Mouse (Mus musculus): Measurements from ENCODE around the gene Preb. TPM values are rescaled to one million over a fixed set of nuclear protein-coding genes. Genes with fewer than 3 reads are reported as not detected.

Gene Preb
- polyA plus RNA-seq, 2 experiments: 53.8 to 95.2 TPM

- peak within 1 kb of the TSS; percentile 40 to 65 for H3K4me3 ChIP-seq (ENCODE audit: insufficient read depth in 1 of 2, low read depth in 2 of 2, low read length in 2 of 2)
- peak; percentile 25 for ATAC-seq (ENCODE audit: insufficient read depth)
- peak within 1 kb of the TSS; percentile 44 for H3K27ac ChIP-seq
- DNase-seq (ENCODE audit: low read depth in 3 of 3, low spot score in 3 of 3): no peak
- no peaks in the 10 kb centered on the region for H3K9me3 ChIP-seq (ENCODE audit: control insufficient read depth, low read length)
- H3K4me1 ChIP-seq (replicated peaks; ENCODE audit: control insufficient read depth in 2 of 2, insufficient read depth in 2 of 2, low read length in 1 of 2): peaks cover 8 to 62% of the 10 kb centered on the region in 2 experiments
- 33% methylated on average over 12 of the region's 13 CpGs for whole genome bisulfite sequencing (ENCODE audit: insufficient replicate concordance)
- no peaks in the 10 kb centered on the region for H3K27me3 ChIP-seq (ENCODE audit: control insufficient read depth, insufficient read depth, low read length)
- H3K4me2 ChIP-seq (ENCODE audit: low read depth): peak within 1 kb of the TSS; percentile 65
- no peaks in the 10 kb centered on the region for H3K36me3 ChIP-seq (replicated peaks; ENCODE audit: control insufficient read depth, insufficient read depth, low read depth)
- H3K9ac ChIP-seq (replicated peaks): peak within 1 kb of the TSS; percentile 6
- no peak for TF ChIP-seq CTCF (IDR thresholded peaks at IDR 0.05; ENCODE audit: low read depth)
- no peak for TF ChIP-seq EP300 (IDR thresholded peaks at IDR 0.05; ENCODE audit: low read depth)
Measured at GRCm38 (mm10) chr5:30913060-30913841, 46.9 kb downstream of the Preb start, which contains the start of gene Emilin1. Gene Emilin1, plus strand, starts transcription at chr5:30913402.

GRCm38 (mm10) chr5:30912156-30912555 lies 48.0 kb downstream of the Preb start:
- DNase-seq (ENCODE audit: low read depth in 3 of 3, low spot score in 3 of 3): no peak
- no peak overlapping the region for H3K27ac ChIP-seq
- H3K4me3 ChIP-seq (ENCODE audit: insufficient read depth in 1 of 2, low read depth in 2 of 2, low read length in 2 of 2): no peak overlapping the region
- H3K9ac ChIP-seq (replicated peaks): no peak overlapping the region
- peaks cover 10 to 65% of the 10 kb centered on the region in 2 experiments for H3K4me1 ChIP-seq (replicated peaks; ENCODE audit: control insufficient read depth in 2 of 2, insufficient read depth in 2 of 2, low read length in 1 of 2)
- H3K27me3 ChIP-seq (ENCODE audit: control insufficient read depth, insufficient read depth, low read length): no peaks in the 10 kb centered on the region
- TF ChIP-seq CTCF (IDR thresholded peaks at IDR 0.05; ENCODE audit: low read depth) (no peak), EP300 (IDR thresholded peaks at IDR 0.05; ENCODE audit: low read depth) (no peak)
- H3K9me3 ChIP-seq (ENCODE audit: control insufficient read depth, low read length): no peaks in the 10 kb centered on the region
- H3K4me2 ChIP-seq (ENCODE audit: low read depth): no peak overlapping the region
- no peak for ATAC-seq (ENCODE audit: insufficient read depth)
- WGBS (ENCODE audit: insufficient replicate concordance): 53% methylated on average over 5 of the region's 5 CpGs
- H3K36me3 ChIP-seq (replicated peaks; ENCODE audit: control insufficient read depth, insufficient read depth, low read depth): no peaks in the 10 kb centered on the region

GRCm38 (mm10) chr5:30910481-30910880 lies 49.7 kb downstream of the Preb start:
- ATAC-seq (ENCODE audit: insufficient read depth) (no peak), DNase-seq (ENCODE audit: low read depth in 3 of 3, low spot score in 3 of 3) (no peak)
- TF ChIP-seq CTCF (IDR thresholded peaks at IDR 0.05; ENCODE audit: low read depth) (no peak), EP300 (IDR thresholded peaks at IDR 0.05; ENCODE audit: low read depth) (no peak)
- no peak overlapping the region for H3K4me2 ChIP-seq (ENCODE audit: low read depth)
- H3K4me1 ChIP-seq (replicated peaks; ENCODE audit: control insufficient read depth in 2 of 2, insufficient read depth in 2 of 2, low read length in 1 of 2): peaks cover 12 to 60% of the 10 kb centered on the region in 2 experiments
- H3K4me3 ChIP-seq (ENCODE audit: insufficient read depth in 1 of 2, low read depth in 2 of 2, low read length in 2 of 2): no peak overlapping the region
- H3K36me3 ChIP-seq (replicated peaks; ENCODE audit: control insufficient read depth, insufficient read depth, low read depth): peaks cover 8% of the 10 kb centered on the region
- H3K27me3 ChIP-seq (ENCODE audit: control insufficient read depth, insufficient read depth, low read length): no peaks in the 10 kb centered on the region
- no peak overlapping the region for H3K27ac ChIP-seq
- no peaks in the 10 kb centered on the region for H3K9me3 ChIP-seq (ENCODE audit: control insufficient read depth, low read length)
- no peak overlapping the region for H3K9ac ChIP-seq (replicated peaks)

- Histone ChIP-seq H3K9ac (replicated peaks) (no peak overlapping the region), H3K4me2 (ENCODE audit: low read depth) (no peak overlapping the region), H3K4me3 (ENCODE audit: insufficient read depth in 1 of 2, low read depth in 2 of 2, low read length in 2 of 2) (no peak overlapping the region), H3K27me3 (ENCODE audit: control insufficient read depth, insufficient read depth, low read length) (no peaks in the 10 kb centered on the region), H3K27ac (no peak overlapping the region), H3K9me3 (ENCODE audit: control insufficient read depth, low read length) (no peaks in the 10 kb centered on the region), H3K4me1 (replicated peaks; ENCODE audit: control insufficient read depth in 2 of 2, insufficient read depth in 2 of 2, low read length in 1 of 2) (peaks cover 12 to 55% of the 10 kb centered on the region in 2 experiments), H3K36me3 (replicated peaks; ENCODE audit: control insufficient read depth, insufficient read depth, low read depth) (peaks cover 13% of the 10 kb centered on the region)
- ATAC-seq (ENCODE audit: insufficient read depth) (no peak), DNase-seq (ENCODE audit: low read depth in 3 of 3, low spot score in 3 of 3) (no peak)
- WGBS (ENCODE audit: insufficient replicate concordance): 61% methylated on average over 7 of the region's 7 CpGs
- TF ChIP-seq EP300 (IDR thresholded peaks at IDR 0.05; ENCODE audit: low read depth) (no peak), CTCF (IDR thresholded peaks at IDR 0.05; ENCODE audit: low read depth) (no peak)
Measured at GRCm38 (mm10) chr5:30909863-30910262, 50.3 kb downstream of the Preb start.

GRCm38 (mm10) chr5:30909300-30909659 lies 50.9 kb downstream of the Preb start:
- Histone ChIP-seq H3K36me3 (replicated peaks; ENCODE audit: control insufficient read depth, insufficient read depth, low read depth) (peaks cover 18% of the 10 kb centered on the region), H3K4me1 (replicated peaks; ENCODE audit: control insufficient read depth in 2 of 2, insufficient read depth in 2 of 2, low read length in 1 of 2) (peaks cover 10 to 49% of the 10 kb centered on the region in 2 experiments), H3K27ac (no peak overlapping the region), H3K4me2 (ENCODE audit: low read depth) (peak overlapping the region; percentile 97), H3K27me3 (ENCODE audit: control insufficient read depth, insufficient read depth, low read length) (no peaks in the 10 kb centered on the region), H3K9me3 (ENCODE audit: control insufficient read depth, low read length) (no peaks in the 10 kb centered on the region), H3K9ac (replicated peaks) (no peak overlapping the region), H3K4me3 (ENCODE audit: insufficient read depth in 1 of 2, low read depth in 2 of 2, low read length in 2 of 2) (no peak overlapping the region)
- no peak for DNase-seq (ENCODE audit: low read depth in 3 of 3, low spot score in 3 of 3)
- no peak for ATAC-seq (ENCODE audit: insufficient read depth)
- 30% methylated on average over 7 of the region's 7 CpGs for WGBS (ENCODE audit: insufficient replicate concordance)
- TF ChIP-seq CTCF (IDR thresholded peaks at IDR 0.05; ENCODE audit: low read depth) (no peak), EP300 (IDR thresholded peaks at IDR 0.05; ENCODE audit: low read depth) (no peak)
